Mouse (Mus musculus): ENCODE measurements around the gene Cep170b. TPM values are rescaled to one million over a fixed set of nuclear protein-coding genes. Genes with fewer than 3 reads are reported as not detected.

Cep170b gene
- total and polyA plus RNA-seq, 2 experiments from 2014 or later, result 2.4 to 17.6 TPM

- DNase-seq (ENCODE audit: low spot score), result no peak
- H3K4me2 ChIP-seq (ENCODE audit: low read depth, low read length), result no peak overlapping the region
- WGBS, result 88% methylated on average over 29 of the region's 29 CpGs
Measured at GRCm38 (mm10) chr12:112735896-112736635, 15.8 kb downstream of the Cep170b start.

DNA sequence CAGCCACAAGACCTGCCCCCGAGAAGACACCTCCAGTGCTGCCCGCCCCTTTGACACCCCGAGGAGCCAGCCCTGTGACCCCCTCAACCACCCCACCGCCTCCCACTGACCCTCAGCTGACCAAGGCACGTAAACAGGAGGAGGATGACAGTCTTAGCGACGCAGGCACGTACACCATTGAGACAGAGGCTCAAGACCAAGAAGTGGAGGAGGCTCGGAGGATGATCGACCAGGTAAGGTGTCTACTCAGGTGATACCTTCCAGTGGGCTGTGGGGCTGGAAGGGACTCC lies 16.3 kb downstream of the Cep170b start:
- Histone ChIP-seq H3K4me3 (ENCODE audit: low read depth, low read length) (no peak overlapping the region), H3K9ac (replicated peaks; ENCODE audit: low read depth, low read length) (no peak overlapping the region), H3K36me3 (replicated peaks; ENCODE audit: control insufficient read depth, insufficient read depth, low read length) (peaks cover 28% of the 10 kb centered on the region), H3K27ac (ENCODE audit: low read depth) (no peak overlapping the region), H3K27me3 (ENCODE audit: control insufficient read depth, insufficient read depth, low read length) (no peaks in the 10 kb centered on the region), H3K4me1 (ENCODE audit: control insufficient read depth, insufficient read depth) (no peaks in the 10 kb centered on the region), H3K9me3 (replicated peaks; ENCODE audit: control insufficient read depth, low read length) (no peaks in the 10 kb centered on the region), H3K4me2 (ENCODE audit: low read depth, low read length) (no peak overlapping the region)
- TF ChIP-seq CTCF (IDR thresholded peaks at IDR 0.05; ENCODE audit: low read depth) (no peak), EP300 (IDR thresholded peaks at IDR 0.05; ENCODE audit: low read depth) (no peak)
- ATAC-seq (ENCODE audit: insufficient read depth, low read depth) (no peak), DNase-seq (ENCODE audit: low spot score) (no peak)
- whole genome bisulfite sequencing, result 91% methylated on average over 10 of the region's 10 CpGs

More at GRCm38 (mm10) chr12:112735896-112736635, 15.8 kb downstream of the Cep170b start:
- Histone ChIP-seq H3K4me1 (ENCODE audit: control insufficient read depth, insufficient read depth) (no peaks in the 10 kb centered on the region), H3K27me3 (ENCODE audit: control insufficient read depth, insufficient read depth, low read length) (no peaks in the 10 kb centered on the region), H3K27ac (ENCODE audit: low read depth) (no peak overlapping the region), H3K4me3 (ENCODE audit: low read depth, low read length) (no peak overlapping the region), H3K36me3 (replicated peaks; ENCODE audit: control insufficient read depth, insufficient read depth, low read length) (peaks cover 28% of the 10 kb centered on the region), H3K9ac (replicated peaks; ENCODE audit: low read depth, low read length) (no peak overlapping the region), H3K9me3 (replicated peaks; ENCODE audit: control insufficient read depth, low read length) (no peaks in the 10 kb centered on the region)
- ATAC-seq (ENCODE audit: insufficient read depth, low read depth), result no peak
- TF ChIP-seq EP300 (IDR thresholded peaks at IDR 0.05; ENCODE audit: low read depth), result no peak
- no peak for TF ChIP-seq CTCF (IDR thresholded peaks at IDR 0.05; ENCODE audit: low read depth)

GRCm38 (mm10) chr12:112737081-112737480 lies 16.8 kb downstream of the Cep170b start:
- Histone ChIP-seq H3K9me3 (replicated peaks; ENCODE audit: control insufficient read depth, low read length) (no peaks in the 10 kb centered on the region), H3K4me2 (ENCODE audit: low read depth, low read length) (no peak overlapping the region), H3K4me1 (ENCODE audit: control insufficient read depth, insufficient read depth) (no peaks in the 10 kb centered on the region), H3K4me3 (ENCODE audit: low read depth, low read length) (no peak overlapping the region), H3K9ac (replicated peaks; ENCODE audit: low read depth, low read length) (no peak overlapping the region), H3K27ac (ENCODE audit: low read depth) (no peak overlapping the region), H3K36me3 (replicated peaks; ENCODE audit: control insufficient read depth, insufficient read depth, low read length) (peaks cover 28% of the 10 kb centered on the region), H3K27me3 (ENCODE audit: control insufficient read depth, insufficient read depth, low read length) (no peaks in the 10 kb centered on the region)
- DNase-seq (ENCODE audit: low spot score) (no peak), ATAC-seq (ENCODE audit: insufficient read depth, low read depth) (no peak)
- no peak for TF ChIP-seq EP300 (IDR thresholded peaks at IDR 0.05; ENCODE audit: low read depth)
- no peak for TF ChIP-seq CTCF (IDR thresholded peaks at IDR 0.05; ENCODE audit: low read depth)
- WGBS, result 82% methylated on average over 7 of the region's 7 CpGs

DNA sequence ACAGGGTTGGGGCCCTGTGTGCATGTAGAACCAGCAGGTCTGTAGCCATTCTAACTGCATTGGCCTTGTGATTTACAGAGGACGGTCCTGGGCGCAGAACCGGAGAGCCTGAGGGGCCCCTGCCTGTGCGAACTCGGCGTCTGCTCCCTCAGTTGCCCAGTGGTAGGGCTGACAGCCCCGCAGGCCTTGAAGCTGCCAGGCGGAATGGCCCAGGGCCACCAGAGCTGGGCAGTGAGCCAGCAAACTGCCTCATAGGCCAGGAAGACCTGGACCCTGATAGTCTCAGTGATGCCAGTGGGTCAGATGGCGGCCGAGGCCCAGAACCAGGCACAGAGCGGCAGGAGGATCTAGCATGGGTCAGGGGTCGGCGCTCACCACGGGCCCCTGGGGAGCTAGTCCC lies 17.5 kb downstream of the Cep170b start:
- Histone ChIP-seq H3K4me3 (ENCODE audit: low read depth, low read length) (no peak overlapping the region), H3K9me3 (replicated peaks; ENCODE audit: control insufficient read depth, low read length) (no peaks in the 10 kb centered on the region), H3K36me3 (replicated peaks; ENCODE audit: control insufficient read depth, insufficient read depth, low read length) (peaks cover 28% of the 10 kb centered on the region), H3K4me2 (ENCODE audit: low read depth, low read length) (no peak overlapping the region), H3K27me3 (ENCODE audit: control insufficient read depth, insufficient read depth, low read length) (no peaks in the 10 kb centered on the region), H3K4me1 (ENCODE audit: control insufficient read depth, insufficient read depth) (peaks cover 4% of the 10 kb centered on the region; the same call in 1 of the 2 replicates), H3K9ac (replicated peaks; ENCODE audit: low read depth, low read length) (no peak overlapping the region), H3K27ac (ENCODE audit: low read depth) (no peak overlapping the region)
- no peak for DNase-seq (ENCODE audit: low spot score)
- 82% methylated on average over 14 of the region's 14 CpGs for WGBS
- ATAC-seq (ENCODE audit: insufficient read depth, low read depth), result no peak
- TF ChIP-seq EP300 (IDR thresholded peaks at IDR 0.05; ENCODE audit: low read depth) (no peak), CTCF (IDR thresholded peaks at IDR 0.05; ENCODE audit: low read depth) (no peak)

- Histone ChIP-seq H3K36me3 (replicated peaks; ENCODE audit: control insufficient read depth, insufficient read depth, low read length) (peaks cover 28% of the 10 kb centered on the region; the same call in 1 of the 2 replicates), H3K27me3 (ENCODE audit: control insufficient read depth, insufficient read depth, low read length) (no peaks in the 10 kb centered on the region), H3K9me3 (replicated peaks; ENCODE audit: control insufficient read depth, low read length) (no peaks in the 10 kb centered on the region), H3K27ac (ENCODE audit: low read depth) (no peak overlapping the region), H3K4me2 (ENCODE audit: low read depth, low read length) (no peak overlapping the region), H3K9ac (replicated peaks; ENCODE audit: low read depth, low read length) (no peak overlapping the region), H3K4me3 (ENCODE audit: low read depth, low read length) (no peak overlapping the region), H3K4me1 (ENCODE audit: control insufficient read depth, insufficient read depth) (peaks cover 8% of the 10 kb centered on the region; the same call in 1 of the 2 replicates)
- WGBS, result 92% methylated on average over 31 of the region's 31 CpGs
- TF ChIP-seq CTCF (IDR thresholded peaks at IDR 0.05; ENCODE audit: low read depth) (no peak), EP300 (IDR thresholded peaks at IDR 0.05; ENCODE audit: low read depth) (no peak)
- DNase-seq (ENCODE audit: low spot score) (no peak), ATAC-seq (ENCODE audit: insufficient read depth, low read depth) (no peak)
Measured at GRCm38 (mm10) chr12:112738281-112739022, 18.2 kb downstream of the Cep170b start.

All from heart, postnatal 0 days (tissue).